Mouse (Mus musculus): ENCODE measurements around the gene H2afy. TPM values are rescaled to one million over a fixed set of nuclear protein-coding genes. Genes with fewer than 3 reads are reported as not detected.

Gene H2afy
- polyA plus RNA-seq, 2 experiments = 297 to 304 TPM

DNA sequence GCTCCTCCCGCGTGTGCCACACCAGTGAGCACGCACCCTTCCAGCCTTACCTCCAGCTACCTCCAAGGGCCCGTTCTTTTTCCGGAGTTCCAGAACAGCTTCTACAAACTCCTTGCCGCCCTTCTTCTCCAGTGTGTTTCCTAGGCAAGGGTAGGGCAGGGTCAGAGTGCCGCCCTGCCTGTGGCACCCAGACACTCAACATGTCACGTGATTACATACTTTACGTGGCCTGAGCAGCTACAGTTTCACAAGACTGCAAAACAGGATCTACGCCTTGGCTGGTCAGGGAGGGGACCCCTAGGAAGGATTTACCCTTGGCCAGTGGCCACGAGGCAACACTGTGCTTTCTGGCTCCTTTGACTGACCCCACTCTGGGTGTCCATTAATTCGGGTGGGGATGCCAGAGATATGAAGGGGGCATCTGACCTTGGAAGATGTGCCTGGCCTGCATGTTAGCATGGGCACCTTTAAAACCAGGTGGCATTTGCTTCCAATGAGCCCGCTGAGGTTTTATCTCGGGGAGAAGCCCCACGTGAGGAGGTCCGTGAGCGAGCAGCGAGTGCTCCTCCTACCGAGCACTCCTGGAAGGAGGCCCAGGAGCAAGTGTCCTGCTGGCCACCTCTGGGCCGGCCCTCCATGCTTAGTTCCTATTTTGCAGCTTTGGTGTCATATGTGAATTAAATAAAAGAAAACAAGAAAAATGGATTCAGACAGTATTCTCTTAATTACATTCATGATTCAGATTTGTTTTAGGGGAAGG, 51.8 kb downstream of the H2afy start:
- 89% methylated on average over 20 of the region's 20 CpGs for WGBS
- H3K36me3 ChIP-seq (ENCODE audit: control insufficient read depth, insufficient read depth, low read length) = peaks cover 98% of the 10 kb centered on the region
- TF ChIP-seq POLR2A (IDR thresholded peaks at IDR 0.05; ENCODE audit: borderline replicate concordance, extremely low read depth, insufficient read depth, insufficient read length) = no peak

DNA sequence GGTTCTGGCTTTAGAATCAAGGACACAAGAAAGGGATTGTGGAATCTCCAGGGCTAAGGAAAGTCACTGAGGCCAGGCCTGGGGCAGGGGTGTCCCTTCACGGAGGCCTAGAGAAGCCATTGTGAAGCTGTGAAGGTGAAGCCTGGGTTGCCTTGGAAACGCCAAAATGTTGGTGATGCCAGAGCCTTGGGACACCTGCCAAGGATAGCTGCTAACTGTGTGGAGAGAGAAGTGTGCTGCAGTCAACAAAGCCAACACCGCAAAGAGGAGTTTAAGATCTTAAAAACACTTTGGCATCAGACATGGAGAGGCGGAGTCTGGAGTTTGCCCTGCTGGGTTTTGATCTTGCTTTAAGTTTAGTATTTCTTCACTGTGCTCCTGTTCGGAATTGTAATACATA, 54.5 kb downstream of the H2afy start:
- no peak for DNase-seq (ENCODE audit: low spot score)
- Histone ChIP-seq H3K27ac (replicated peaks; ENCODE audit: low read depth, low read length) (no peak overlapping the region), H3K36me3 (ENCODE audit: control insufficient read depth, insufficient read depth, low read length) (peaks cover 95% of the 10 kb centered on the region), H3K27me3 (ENCODE audit: control insufficient read depth, insufficient read depth, low read length) (no peaks in the 10 kb centered on the region), H3K9me3 (ENCODE audit: control insufficient read depth, low read length) (no peaks in the 10 kb centered on the region), H3K4me3 (replicated peaks; ENCODE audit: low read length) (no peak overlapping the region), H3K9ac (ENCODE audit: low read depth, low read length, severe bottlenecking) (no peak overlapping the region), H3K4me1 (ENCODE audit: control insufficient read depth, insufficient read depth, low read length) (no peaks in the 10 kb centered on the region), H3K4me2 (replicated peaks; ENCODE audit: low read depth, low read length, severe bottlenecking) (no peak overlapping the region)
- ATAC-seq (ENCODE audit: low FRiP score, low read depth) = no peak
- no peak for TF ChIP-seq POLR2A (IDR thresholded peaks at IDR 0.05; ENCODE audit: borderline replicate concordance, extremely low read depth, insufficient read depth, insufficient read length)
- WGBS = 76% methylated on average over 5 of the region's 5 CpGs

More for the DNA sequence above, 51.8 kb downstream of the H2afy start:
- Histone ChIP-seq H3K27ac (replicated peaks; ENCODE audit: low read depth, low read length) (no peak overlapping the region), H3K4me3 (replicated peaks; ENCODE audit: low read length) (no peak overlapping the region), H3K9me3 (ENCODE audit: control insufficient read depth, low read length) (no peaks in the 10 kb centered on the region), H3K4me1 (ENCODE audit: control insufficient read depth, insufficient read depth, low read length) (no peaks in the 10 kb centered on the region), H3K4me2 (replicated peaks; ENCODE audit: low read depth, low read length, severe bottlenecking) (no peak overlapping the region), H3K9ac (ENCODE audit: low read depth, low read length, severe bottlenecking) (no peak overlapping the region), H3K27me3 (ENCODE audit: control insufficient read depth, insufficient read depth, low read length) (no peaks in the 10 kb centered on the region)
- no peak for ATAC-seq (ENCODE audit: low FRiP score, low read depth)
- no peak for DNase-seq (ENCODE audit: low spot score)

DNA sequence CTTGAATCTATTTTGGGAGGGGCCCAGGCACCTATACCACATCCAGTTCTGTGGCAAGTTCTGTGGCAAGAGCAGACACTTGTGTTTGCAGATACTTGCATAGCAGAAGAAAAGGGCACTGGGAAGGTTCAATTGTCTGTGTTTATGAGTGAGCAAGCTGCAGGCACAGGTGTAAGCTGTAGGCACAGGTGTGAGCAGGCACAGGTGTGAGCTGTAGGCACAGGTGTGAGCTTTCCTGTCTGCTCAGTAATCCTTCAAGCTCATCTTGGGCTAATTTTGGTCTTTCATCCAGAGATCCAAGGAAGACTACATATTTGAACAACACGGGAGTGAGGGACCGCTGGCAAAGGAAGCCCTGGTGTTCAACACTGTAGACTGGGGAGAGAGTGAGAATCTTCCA, 56.5 kb downstream of the H2afy start:
- no peaks in the 10 kb centered on the region for H3K4me1 ChIP-seq (ENCODE audit: control insufficient read depth, insufficient read depth, low read length)
- no peak for ATAC-seq (ENCODE audit: low FRiP score, low read depth)
- no peak overlapping the region for H3K4me3 ChIP-seq (replicated peaks; ENCODE audit: low read length)
- H3K27ac ChIP-seq (replicated peaks; ENCODE audit: low read depth, low read length) = no peak overlapping the region
- no peaks in the 10 kb centered on the region for H3K27me3 ChIP-seq (ENCODE audit: control insufficient read depth, insufficient read depth, low read length)
- no peak for TF ChIP-seq POLR2A (IDR thresholded peaks at IDR 0.05; ENCODE audit: borderline replicate concordance, extremely low read depth, insufficient read depth, insufficient read length)
- H3K9ac ChIP-seq (ENCODE audit: low read depth, low read length, severe bottlenecking) = no peak overlapping the region
- no peak overlapping the region for H3K4me2 ChIP-seq (replicated peaks; ENCODE audit: low read depth, low read length, severe bottlenecking)
- no peak for DNase-seq (ENCODE audit: low spot score)
- no peaks in the 10 kb centered on the region for H3K9me3 ChIP-seq (ENCODE audit: control insufficient read depth, low read length)
- peaks cover 94% of the 10 kb centered on the region for H3K36me3 ChIP-seq (ENCODE audit: control insufficient read depth, insufficient read depth, low read length)
- 82% methylated on average over 2 of the region's 2 CpGs for WGBS

GRCm38 (mm10) chr13:56078724-56079262, 57.4 kb downstream of the H2afy start:
- Histone ChIP-seq H3K9ac (ENCODE audit: low read depth, low read length, severe bottlenecking) (no peak overlapping the region), H3K27me3 (ENCODE audit: control insufficient read depth, insufficient read depth, low read length) (no peaks in the 10 kb centered on the region), H3K4me1 (ENCODE audit: control insufficient read depth, insufficient read depth, low read length) (peaks cover 4% of the 10 kb centered on the region; the same call in 1 of the 2 replicates), H3K27ac (replicated peaks; ENCODE audit: low read depth, low read length) (no peak overlapping the region), H3K36me3 (ENCODE audit: control insufficient read depth, insufficient read depth, low read length) (peaks cover 94% of the 10 kb centered on the region), H3K4me3 (replicated peaks; ENCODE audit: low read length) (no peak overlapping the region), H3K4me2 (replicated peaks; ENCODE audit: low read depth, low read length, severe bottlenecking) (no peak overlapping the region), H3K9me3 (ENCODE audit: control insufficient read depth, low read length) (no peaks in the 10 kb centered on the region)
- ATAC-seq (ENCODE audit: low FRiP score, low read depth) = peak; percentile 72
- peak; percentile 80 for DNase-seq (ENCODE audit: low spot score)
- 24% methylated on average over 17 of the region's 17 CpGs for WGBS
- no peak for TF ChIP-seq POLR2A (IDR thresholded peaks at IDR 0.05; ENCODE audit: borderline replicate concordance, extremely low read depth, insufficient read depth, insufficient read length)

- Histone ChIP-seq H3K9ac (ENCODE audit: low read depth, low read length, severe bottlenecking) (no peak overlapping the region), H3K4me3 (replicated peaks; ENCODE audit: low read length) (no peak overlapping the region), H3K9me3 (ENCODE audit: control insufficient read depth, low read length) (no peaks in the 10 kb centered on the region), H3K4me2 (replicated peaks; ENCODE audit: low read depth, low read length, severe bottlenecking) (no peak overlapping the region), H3K27me3 (ENCODE audit: control insufficient read depth, insufficient read depth, low read length) (no peaks in the 10 kb centered on the region), H3K4me1 (ENCODE audit: control insufficient read depth, insufficient read depth, low read length) (peaks cover 4% of the 10 kb centered on the region; the same call in 1 of the 2 replicates), H3K36me3 (ENCODE audit: control insufficient read depth, insufficient read depth, low read length) (peaks cover 83% of the 10 kb centered on the region), H3K27ac (replicated peaks; ENCODE audit: low read depth, low read length) (no peak overlapping the region)
- WGBS = 68% methylated on average over 8 of the region's 8 CpGs
- TF ChIP-seq POLR2A (IDR thresholded peaks at IDR 0.05; ENCODE audit: borderline replicate concordance, extremely low read depth, insufficient read depth, insufficient read length) = no peak
- DNase-seq (ENCODE audit: low spot score) = peak; percentile 56
- no peak for ATAC-seq (ENCODE audit: low FRiP score, low read depth)
Measured at GRCm38 (mm10) chr13:56075930-56076329, 60.2 kb downstream of the H2afy start.
